Mouse (Mus musculus) embryonic facial prominence, embryonic 12.5 days (tissue): ENCODE measurements around the gene Sgsm1. TPM values are rescaled to one million over a fixed set of nuclear protein-coding genes. Genes with fewer than 3 reads are reported as not detected.

Source experiments
- ATAC-seq: fragments of 200-750 bp; cut with Nextera tagmentation; 2 replicates; pipeline ENCODE4 v1.8.0; 2017; ENCODE audit not compliant: insufficient number of reproducible peaks, insufficient read depth, low FRiP score, low TSS enrichment
- H3K27ac ChIP-seq: fragments of 300-500 bp; sonication (generic); 2 replicates; pipeline ENCODE4 v1.5.1; 2016; ENCODE audit warnings: mild to moderate bottlenecking
- H3K27me3 ChIP-seq: fragments of 300-500 bp; sonication (generic); 2 replicates; pipeline ENCODE4 v1.6.1; 2016; ENCODE audit warnings: mild to moderate bottlenecking, moderate library complexity
- H3K36me3 ChIP-seq: fragments of 300-500 bp; sonication (generic); 2 replicates; pipeline ENCODE4 v1.6.1; 2016; ENCODE audit warnings: mild to moderate bottlenecking
- H3K4me1 ChIP-seq: fragments of 300-500 bp; sonication (generic); 2 replicates; pipeline ENCODE4 v1.6.1; 2016
- H3K4me2 ChIP-seq: fragments of 300-500 bp; sonication (generic); replicated peaks from 2 replicates; pipeline ENCODE4 v1.6.1; 2016; ENCODE audit warnings: mild to moderate bottlenecking, moderate library complexity
- H3K4me3 ChIP-seq: fragments of 300-500 bp; sonication (generic); 2 replicates; pipeline ENCODE4 v1.5.1; 2016; ENCODE audit warnings: mild to moderate bottlenecking
- H3K9ac ChIP-seq: fragments of 300-500 bp; sonication (generic); 2 replicates; pipeline ENCODE4 v1.6.1; 2016; ENCODE audit warnings: mild to moderate bottlenecking, moderate library complexity
- H3K9me3 ChIP-seq: fragments of 300-500 bp; sonication (generic); 2 replicates; pipeline ENCODE4 v1.6.1; 2016; ENCODE audit warnings: mild to moderate bottlenecking, moderate library complexity
- WGBS: fragments of 180-500 bp; shearing (Covaris S2); methylation state at CpG from one replicate; pipeline ENCODE4 v1.1.7; 2016; 5-methylcytosine and 5-hydroxymethylcytosine counted together
- polyA plus RNA-seq: library from polyadenylated mRNA; unstranded; fragments of >200 nt; fragmentation: Nextera tagmentation; extraction: Ambion mirVana; gene quantifications from 2 replicates; pipeline ENCODE4 v1.2.1, GENCODE M21; 2016

Sgsm1 gene
- polyA plus RNA-seq, 1 experiment from 2014 or later, result 5.6 TPM

GRCm38 (mm10) chr5:113212156-113212835, 98.3 kb downstream of the Sgsm1 start:
- Histone ChIP-seq H3K4me3 (no peak overlapping the region), H3K27ac (no peak overlapping the region)
- WGBS, result 71% methylated on average over 10 of the region's 10 CpGs

GRCm38 (mm10) chr5:113210314-113210713, 100.3 kb downstream of the Sgsm1 start:
- Histone ChIP-seq H3K27ac (peak overlapping the region; percentile 46; the same call in 1 of the 2 replicates), H3K4me3 (no peak overlapping the region)
- 81% methylated on average over 6 of the region's 6 CpGs for WGBS

More at GRCm38 (mm10) chr5:113212156-113212835, 98.3 kb downstream of the Sgsm1 start:
- Histone ChIP-seq H3K9me3 (no peaks in the 10 kb centered on the region), H3K27me3 (no peaks in the 10 kb centered on the region), H3K9ac (no peak overlapping the region), H3K4me2 (no peak overlapping the region), H3K4me1 (peaks cover 17% of the 10 kb centered on the region), H3K36me3 (no peaks in the 10 kb centered on the region)
- ATAC-seq, result no peak

GRCm38 (mm10) chr5:113209898-113210297, 100.7 kb downstream of the Sgsm1 start:
- Histone ChIP-seq H3K27ac (peak overlapping the region; percentile 61), H3K36me3 (no peaks in the 10 kb centered on the region), H3K9ac (no peak overlapping the region), H3K9me3 (no peaks in the 10 kb centered on the region), H3K27me3 (no peaks in the 10 kb centered on the region), H3K4me2 (no peak overlapping the region), H3K4me1 (peaks cover 28% of the 10 kb centered on the region), H3K4me3 (no peak overlapping the region)
- WGBS, result 87% methylated on average over 13 of the region's 13 CpGs
- no peak for ATAC-seq

More at GRCm38 (mm10) chr5:113210314-113210713, 100.3 kb downstream of the Sgsm1 start:
- Histone ChIP-seq H3K27me3 (no peaks in the 10 kb centered on the region), H3K9ac (no peak overlapping the region), H3K36me3 (no peaks in the 10 kb centered on the region), H3K4me1 (peaks cover 28% of the 10 kb centered on the region), H3K4me2 (no peak overlapping the region), H3K9me3 (no peaks in the 10 kb centered on the region)
- ATAC-seq, result no peak

GRCm38 (mm10) chr5:113209401-113209750, 101.2 kb downstream of the Sgsm1 start:
- ATAC-seq, result no peak
- peak overlapping the region; percentile 61 for H3K27ac ChIP-seq

GRCm38 (mm10) chr5:113208622-113209400, 101.8 kb downstream of the Sgsm1 start:
- no peak for ATAC-seq
- Histone ChIP-seq H3K9me3 (no peaks in the 10 kb centered on the region), H3K4me2 (0 out of 2 replicates have a peak overlapping the region, but pooled peaks have one; percentile 3), H3K27ac (peak overlapping the region; percentile 61), H3K4me3 (no peak overlapping the region), H3K36me3 (no peaks in the 10 kb centered on the region), H3K4me1 (peaks cover 22% of the 10 kb centered on the region), H3K9ac (no peak overlapping the region), H3K27me3 (no peaks in the 10 kb centered on the region)
- WGBS, result 51% methylated on average over 11 of the region's 11 CpGs

More at GRCm38 (mm10) chr5:113209401-113209750, 101.2 kb downstream of the Sgsm1 start:
- H3K9ac ChIP-seq, result no peak overlapping the region
- H3K9me3 ChIP-seq, result no peaks in the 10 kb centered on the region
- peaks cover 24% of the 10 kb centered on the region for H3K4me1 ChIP-seq
- no peaks in the 10 kb centered on the region for H3K27me3 ChIP-seq
- H3K4me2 ChIP-seq, result 0 out of 2 replicates have a peak overlapping the region, but pooled peaks have one; percentile 3
- WGBS, result 48% methylated on average over 11 of the region's 11 CpGs
- H3K4me3 ChIP-seq, result no peak overlapping the region
- no peaks in the 10 kb centered on the region for H3K36me3 ChIP-seq

- no peaks in the 10 kb centered on the region for H3K27me3 ChIP-seq
- H3K9ac ChIP-seq, result no peak overlapping the region
- peaks cover 22% of the 10 kb centered on the region for H3K4me1 ChIP-seq
- no peak overlapping the region for H3K4me2 ChIP-seq
- WGBS, result 72% methylated on average over 4 of the region's 4 CpGs
- no peak for ATAC-seq
- no peak overlapping the region for H3K4me3 ChIP-seq
- no peaks in the 10 kb centered on the region for H3K9me3 ChIP-seq
- no peaks in the 10 kb centered on the region for H3K36me3 ChIP-seq
- H3K27ac ChIP-seq, result no peak overlapping the region
Measured at GRCm38 (mm10) chr5:113208048-113208447, 102.5 kb downstream of the Sgsm1 start.

- Histone ChIP-seq H3K27me3 (no peaks in the 10 kb centered on the region), H3K9me3 (no peaks in the 10 kb centered on the region), H3K27ac (no peak overlapping the region), H3K4me1 (peaks cover 22% of the 10 kb centered on the region), H3K4me3 (no peak overlapping the region), H3K4me2 (no peak overlapping the region), H3K36me3 (no peaks in the 10 kb centered on the region), H3K9ac (no peak overlapping the region)
- no peak for ATAC-seq
- WGBS, result 49% methylated on average over 9 of the region's 9 CpGs
Measured at GRCm38 (mm10) chr5:113206670-113207352, 103.8 kb downstream of the Sgsm1 start.

- no peak for ATAC-seq
- Histone ChIP-seq H3K9me3 (no peaks in the 10 kb centered on the region), H3K4me3 (no peak overlapping the region), H3K36me3 (no peaks in the 10 kb centered on the region), H3K9ac (no peak overlapping the region), H3K27ac (no peak overlapping the region), H3K4me2 (no peak overlapping the region), H3K27me3 (no peaks in the 10 kb centered on the region), H3K4me1 (peaks cover 17% of the 10 kb centered on the region)
- WGBS, result 89% methylated on average over 9 of the region's 9 CpGs
Measured at GRCm38 (mm10) chr5:113204193-113204592, 106.4 kb downstream of the Sgsm1 start.

- 0 out of 2 replicates have a peak overlapping the region, but pooled peaks have one; percentile 23 for H3K27ac ChIP-seq
- no peaks in the 10 kb centered on the region for H3K36me3 ChIP-seq
- H3K9ac ChIP-seq, result no peak overlapping the region
- no peak overlapping the region for H3K4me2 ChIP-seq
- H3K4me1 ChIP-seq, result 0 out of 2 replicates have a peak, but pooled peaks cover 7% of the 10 kb centered on the region
- WGBS, result 87% methylated on average over 10 of the region's 10 CpGs
- no peak overlapping the region for H3K4me3 ChIP-seq
- no peak for ATAC-seq
- no peaks in the 10 kb centered on the region for H3K27me3 ChIP-seq
- H3K9me3 ChIP-seq, result no peaks in the 10 kb centered on the region
Measured at GRCm38 (mm10) chr5:113199772-113200134, 110.8 kb downstream of the Sgsm1 start.

GRCm38 (mm10) chr5:113199126-113199771, 111.3 kb downstream of the Sgsm1 start:
- no peaks in the 10 kb centered on the region for H3K36me3 ChIP-seq
- no peak overlapping the region for H3K27ac ChIP-seq
- 47% methylated on average over 8 of the region's 8 CpGs for WGBS
- no peaks in the 10 kb centered on the region for H3K9me3 ChIP-seq
- 0 out of 2 replicates have a peak, but pooled peaks cover 7% of the 10 kb centered on the region for H3K4me1 ChIP-seq
- H3K27me3 ChIP-seq, result no peaks in the 10 kb centered on the region
- no peak overlapping the region for H3K9ac ChIP-seq
- H3K4me2 ChIP-seq, result no peak overlapping the region
- no peak overlapping the region for H3K4me3 ChIP-seq
- ATAC-seq, result no peak
